8 mouse cellular contexts compared by ENCODE assay signal in the genomic region with DNA sequence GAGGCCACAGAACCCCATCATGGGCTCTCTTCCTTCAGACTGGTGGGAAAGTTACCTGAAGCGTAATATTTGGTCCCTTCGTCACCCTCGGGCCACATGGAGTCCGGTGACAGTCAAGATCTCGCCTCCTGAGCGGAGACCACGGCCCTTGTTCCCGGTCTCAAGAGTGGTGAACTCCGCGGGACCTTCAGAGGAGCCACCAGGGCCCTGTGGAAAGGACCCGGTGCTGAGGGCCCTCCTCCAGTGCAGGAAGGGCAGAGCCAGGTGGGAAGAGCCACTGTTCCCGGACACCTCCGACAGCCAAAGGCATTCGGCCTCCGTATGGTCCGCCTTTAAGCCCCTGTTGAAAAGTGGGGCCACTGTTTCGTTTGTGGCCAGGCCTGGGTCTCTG. TPM values are rescaled to one million over a fixed set of nuclear protein-coding genes. Genes with fewer than 3 reads are reported as not detected.
DNase-seq lines count a peak whose midpoint lies in the region; ATAC-seq lines count a peak whose summit lies in the region.

No protein-coding gene starts in this region.

- H3K9ac ChIP-seq in kidney, embryonic 15.5 days: peak overlapping the region; percentile 67
- peak overlapping the region; percentile 84 for H3K9ac ChIP-seq in embryonic facial prominence, embryonic 13.5 days
- peak overlapping the region; percentile 64 for H3K9ac ChIP-seq in intestine, embryonic 14.5 days (ENCODE audit: low read length)
- H3K9ac ChIP-seq in neural tube, embryonic 11.5 days (ENCODE audit: low read length): peak overlapping the region; percentile 62

- 5% methylated on average over 17 of the region's 17 CpGs for whole genome bisulfite sequencing in kidney, embryonic 15.5 days
- 6% methylated on average over 17 of the region's 17 CpGs for WGBS in embryonic facial prominence, embryonic 13.5 days
- 6% methylated on average over 17 of the region's 17 CpGs for WGBS in intestine, embryonic 14.5 days
- WGBS in neural tube, embryonic 11.5 days: 2% methylated on average over 17 of the region's 17 CpGs

- H3K4me1 ChIP-seq in kidney, embryonic 15.5 days: peaks cover 14% of the 10 kb centered on the region
- peaks cover 13% of the 10 kb centered on the region for H3K4me1 ChIP-seq in embryonic facial prominence, embryonic 13.5 days
- 0 out of 2 replicates have a peak, but pooled peaks cover 2% of the 10 kb centered on the region for H3K4me1 ChIP-seq in intestine, embryonic 14.5 days (replicated peaks; ENCODE audit: control insufficient read depth, insufficient read depth, low read length)
- H3K4me1 ChIP-seq in neural tube, embryonic 11.5 days (ENCODE audit: control insufficient read depth, insufficient read depth, low read length): peaks cover 5% of the 10 kb centered on the region; the same call in 1 of the 2 replicates

- H3K4me2 ChIP-seq in kidney, embryonic 15.5 days: peak overlapping the region; percentile 95
- peak overlapping the region; percentile 98 for H3K4me2 ChIP-seq in embryonic facial prominence, embryonic 13.5 days
- H3K4me2 ChIP-seq in intestine, embryonic 14.5 days (ENCODE audit: low read length): peak overlapping the region; percentile 97
- H3K4me2 ChIP-seq in neural tube, embryonic 11.5 days (ENCODE audit: low read depth): peak overlapping the region; percentile 99

- no peaks in the 10 kb centered on the region for H3K36me3 ChIP-seq in kidney, embryonic 15.5 days
- no peaks in the 10 kb centered on the region for H3K36me3 ChIP-seq in embryonic facial prominence, embryonic 13.5 days
- no peaks in the 10 kb centered on the region for H3K36me3 ChIP-seq in intestine, embryonic 14.5 days (ENCODE audit: control insufficient read depth, insufficient read depth, low read length)
- no peaks in the 10 kb centered on the region for H3K36me3 ChIP-seq in neural tube, embryonic 11.5 days (ENCODE audit: control insufficient read depth, insufficient read depth, low read length)

- H3K27ac ChIP-seq in kidney, embryonic 15.5 days: no peak overlapping the region
- H3K27ac ChIP-seq in embryonic facial prominence, embryonic 13.5 days: no peak overlapping the region
- H3K27ac ChIP-seq in intestine, embryonic 14.5 days (ENCODE audit: low read depth): no peak overlapping the region
- no peak overlapping the region for H3K27ac ChIP-seq in neural tube, embryonic 11.5 days (ENCODE audit: low read depth, low read length)

- ATAC-seq in kidney, embryonic 15.5 days (replicated peaks; ENCODE audit: low FRiP score): peak; percentile 60
- ATAC-seq in embryonic facial prominence, embryonic 13.5 days (ENCODE audit: insufficient number of reproducible peaks, insufficient read depth, low FRiP score, low TSS enrichment, low read depth): no peak
- no peak for ATAC-seq in intestine, embryonic 14.5 days (replicated peaks; ENCODE audit: low FRiP score, low TSS enrichment, low read depth)
- ATAC-seq in neural tube, embryonic 11.5 days (ENCODE audit: insufficient read depth, low FRiP score, low TSS enrichment): no peak

- H3K9me3 ChIP-seq in kidney, embryonic 15.5 days (replicated peaks): no peaks in the 10 kb centered on the region
- no peaks in the 10 kb centered on the region for H3K9me3 ChIP-seq in embryonic facial prominence, embryonic 13.5 days
- H3K9me3 ChIP-seq in intestine, embryonic 14.5 days (ENCODE audit: control insufficient read depth, low read length): no peaks in the 10 kb centered on the region
- no peaks in the 10 kb centered on the region for H3K9me3 ChIP-seq in neural tube, embryonic 11.5 days (ENCODE audit: control insufficient read depth, low read length)

- no peak for DNase-seq in kidney, adult 11 months
- DNase-seq in intestine, embryonic 14.5 days (ENCODE audit: low spot score): no peak
- no peak for DNase-seq in neural tube, embryonic 11.5 days (ENCODE audit: low spot score)
- no peak for DNase-seq in cerebellum, postnatal 4 days (ENCODE audit: low spot score in 2 of 2)
- DNase-seq in testis, postnatal 10 days (ENCODE audit: low spot score): no peak
- DNase-seq in layer of hippocampus, adult 18-20 months (ENCODE audit: low spot score in 2 of 2): no peak

- H3K27me3 ChIP-seq in kidney, embryonic 15.5 days: peaks cover 74% of the 10 kb centered on the region
- H3K27me3 ChIP-seq in embryonic facial prominence, embryonic 13.5 days: peaks cover 72% of the 10 kb centered on the region
- peaks cover 48% of the 10 kb centered on the region for H3K27me3 ChIP-seq in intestine, embryonic 14.5 days (replicated peaks; ENCODE audit: control insufficient read depth, insufficient read depth, low read length)
- peaks cover 46% of the 10 kb centered on the region for H3K27me3 ChIP-seq in neural tube, embryonic 11.5 days (ENCODE audit: control insufficient read depth, insufficient read depth, low read length)

- peak overlapping the region; percentile 63 for H3K4me3 ChIP-seq in kidney, embryonic 15.5 days (replicated peaks)
- peak overlapping the region; percentile 62 for H3K4me3 ChIP-seq in embryonic facial prominence, embryonic 13.5 days
- peak overlapping the region; percentile 57 for H3K4me3 ChIP-seq in intestine, embryonic 14.5 days (ENCODE audit: low read depth, low read length)
- H3K4me3 ChIP-seq in neural tube, embryonic 11.5 days (ENCODE audit: low read depth, low read length): peak overlapping the region; percentile 49

RNA-seq across cellular contexts. Expression of a gene that starts 0.8 kb away (rescaled TPM):
- polyA plus RNA-seq in kidney, embryonic 15.5 days (2015; fragmentation: Nextera tagmentation; extraction: Ambion mirVana): 0.08 and 0.17 TPM in 2 replicates
- polyA plus RNA-seq in embryonic facial prominence, embryonic 13.5 days (2015; fragmentation: Nextera tagmentation; extraction: Ambion mirVana): 0.31 TPM in 1 of 2 replicates, not detected in the other
- not detected in 2 replicates for polyA plus RNA-seq in intestine, embryonic 14.5 days (2014; fragmentation: Nextera tagmentation; extraction: Ambion mirVana)
- 0.16 and 0.19 TPM in 2 replicates for polyA plus RNA-seq in neural tube, embryonic 11.5 days (2014; fragmentation: Nextera tagmentation; extraction: Ambion mirVana)
- total RNA-seq in layer of hippocampus, adult 18-20 months (2021): under 1 TPM in 1 of 2 experiments, not detected in 1; 0.12 TPM

RNA-seq across cellular contexts. Expression of a gene that starts 27.7 kb away (rescaled TPM):
- polyA plus RNA-seq in kidney, embryonic 15.5 days (2015; fragmentation: Nextera tagmentation; extraction: Ambion mirVana): 0.14 and 0.35 TPM in 2 replicates
- 0.59 and 1.2 TPM in 2 replicates for polyA plus RNA-seq in embryonic facial prominence, embryonic 13.5 days (2015; fragmentation: Nextera tagmentation; extraction: Ambion mirVana)
- 0.46 and 1.1 TPM in 2 replicates for polyA plus RNA-seq in intestine, embryonic 14.5 days (2014; fragmentation: Nextera tagmentation; extraction: Ambion mirVana)
- 0.21 and 0.27 TPM in 2 replicates for polyA plus RNA-seq in neural tube, embryonic 11.5 days (2014; fragmentation: Nextera tagmentation; extraction: Ambion mirVana)
- total RNA-seq in layer of hippocampus, adult 18-20 months (2021): 1 to 10 TPM in 1 of 2 experiments, under 1 TPM in 1; 0.58 to 1.3 TPM

RNA-seq across cellular contexts. Expression of a gene that starts 36.9 kb away (rescaled TPM):
- polyA plus RNA-seq in kidney, embryonic 15.5 days (2015; fragmentation: Nextera tagmentation; extraction: Ambion mirVana): 12.1 and 12.5 TPM in 2 replicates
- 16.8 and 18.0 TPM in 2 replicates for polyA plus RNA-seq in embryonic facial prominence, embryonic 13.5 days (2015; fragmentation: Nextera tagmentation; extraction: Ambion mirVana)
- 9.8 and 13.8 TPM in 2 replicates for polyA plus RNA-seq in intestine, embryonic 14.5 days (2014; fragmentation: Nextera tagmentation; extraction: Ambion mirVana)
- polyA plus RNA-seq in neural tube, embryonic 11.5 days (2014; fragmentation: Nextera tagmentation; extraction: Ambion mirVana): 22.1 and 25.9 TPM in 2 replicates
- 1 to 10 TPM; 2.5 to 2.9 TPM for total RNA-seq in layer of hippocampus, adult 18-20 months (2021)

RNA-seq across cellular contexts. Expression of a gene that starts 53.6 kb away (rescaled TPM):
- 9.8 and 11.2 TPM in 2 replicates for polyA plus RNA-seq in kidney, embryonic 15.5 days (2015; fragmentation: Nextera tagmentation; extraction: Ambion mirVana)
- 5.2 and 5.4 TPM in 2 replicates for polyA plus RNA-seq in embryonic facial prominence, embryonic 13.5 days (2015; fragmentation: Nextera tagmentation; extraction: Ambion mirVana)
- polyA plus RNA-seq in intestine, embryonic 14.5 days (2014; fragmentation: Nextera tagmentation; extraction: Ambion mirVana): 11.8 and 19.7 TPM in 2 replicates
- 6.6 and 16.2 TPM in 2 replicates for polyA plus RNA-seq in neural tube, embryonic 11.5 days (2014; fragmentation: Nextera tagmentation; extraction: Ambion mirVana)
- 10 to 100 TPM in 1 of 2 experiments, 1 to 10 TPM in 1; 4.9 to 45.9 TPM for total RNA-seq in layer of hippocampus, adult 18-20 months (2021)

RNA-seq across cellular contexts. Expression of a gene that starts 53.9 kb away (rescaled TPM):
- 8.8 and 12.6 TPM in 2 replicates for polyA plus RNA-seq in kidney, embryonic 15.5 days (2015; fragmentation: Nextera tagmentation; extraction: Ambion mirVana)
- 9.5 and 15.3 TPM in 2 replicates for polyA plus RNA-seq in embryonic facial prominence, embryonic 13.5 days (2015; fragmentation: Nextera tagmentation; extraction: Ambion mirVana)
- 5.2 and 7.5 TPM in 2 replicates for polyA plus RNA-seq in intestine, embryonic 14.5 days (2014; fragmentation: Nextera tagmentation; extraction: Ambion mirVana)
- polyA plus RNA-seq in neural tube, embryonic 11.5 days (2014; fragmentation: Nextera tagmentation; extraction: Ambion mirVana): 6.2 and 10.8 TPM in 2 replicates
- 10 to 100 TPM; 11.4 to 16.1 TPM for total RNA-seq in layer of hippocampus, adult 18-20 months (2021)
